Mouse (Mus musculus) right cerebral cortex, postnatal 10 days (tissue): ENCODE measurements at regions not wholly inside any gene's neighbourhood (a gene's known extent, or its start where the extent isn't known, plus 50 kb on each side); places are given as distances from the start of the nearest gene placed in this dataset.

ENCODE experiments used
- DNase-seq, 2 experiments: peaks; one replicate each; pipeline ENCODE4 v3.0.0; 2021; ENCODE audit warnings: low spot score in 2 of 2

- DNase-seq = no peak
Observed at GRCm38 (mm10) chr1:81746013-81746412, 486.9 kb upstream of the Gm9747 start.

GRCm38 (mm10) chr1:81747025-81747424 lies 485.9 kb upstream of the Gm9747 start:
- DNase-seq = no peak

GRCm38 (mm10) chr1:81754067-81754466 lies 478.8 kb upstream of the Gm9747 start:
- DNase-seq = no peak

GRCm38 (mm10) chr1:81755281-81755680 lies 477.6 kb upstream of the Gm9747 start:
- DNase-seq = no peak

- DNase-seq = no peak
Observed at GRCm38 (mm10) chr1:81755694-81756093, 477.2 kb upstream of the Gm9747 start.

- no peak for DNase-seq
Observed at GRCm38 (mm10) chr1:81759919-81760318, 473.0 kb upstream of the Gm9747 start.

GRCm38 (mm10) chr1:81771704-81772103 lies 461.2 kb upstream of the Gm9747 start:
- DNase-seq = peak; percentile 41 to 49

- no peak for DNase-seq
Observed at GRCm38 (mm10) chr1:81780583-81780982, 452.3 kb upstream of the Gm9747 start.

GRCm38 (mm10) chr1:81784305-81784704 lies 448.6 kb upstream of the Gm9747 start:
- DNase-seq = no peak

- no peak for DNase-seq
Observed at GRCm38 (mm10) chr1:81794771-81795170, 438.1 kb upstream of the Gm9747 start.

- no peak for DNase-seq
Observed at GRCm38 (mm10) chr1:81795399-81795798, 437.5 kb upstream of the Gm9747 start.

GRCm38 (mm10) chr1:81811591-81811990 lies 421.3 kb upstream of the Gm9747 start:
- no peak for DNase-seq

- no peak for DNase-seq
Observed at GRCm38 (mm10) chr1:81818884-81819283, 414.0 kb upstream of the Gm9747 start.

GRCm38 (mm10) chr1:81841966-81842365 lies 390.9 kb upstream of the Gm9747 start:
- DNase-seq = no peak

GRCm38 (mm10) chr1:81850462-81851144 lies 382.3 kb upstream of the Gm9747 start:
- DNase-seq = no peak

GRCm38 (mm10) chr1:81859464-81859863 lies 373.4 kb upstream of the Gm9747 start:
- DNase-seq = peak in 1 of 2 experiments; percentile 21

GRCm38 (mm10) chr1:81864571-81864970 lies 368.3 kb upstream of the Gm9747 start:
- DNase-seq = peak in 1 of 2 experiments; percentile 30

GRCm38 (mm10) chr1:81886940-81887531 lies 345.9 kb upstream of the Gm9747 start:
- no peak for DNase-seq

GRCm38 (mm10) chr1:81897241-81897640 lies 335.7 kb upstream of the Gm9747 start:
- DNase-seq = no peak

- DNase-seq = no peak
Observed at GRCm38 (mm10) chr1:81900843-81901242, 332.1 kb upstream of the Gm9747 start.

GRCm38 (mm10) chr1:81904056-81904455 lies 328.9 kb upstream of the Gm9747 start:
- no peak for DNase-seq

GRCm38 (mm10) chr1:81912607-81913006 lies 320.3 kb upstream of the Gm9747 start:
- DNase-seq = no peak

- DNase-seq = no peak
Observed at GRCm38 (mm10) chr1:81913561-81913964, 319.3 kb upstream of the Gm9747 start.

GRCm38 (mm10) chr1:81916840-81917239 lies 316.1 kb upstream of the Gm9747 start:
- no peak for DNase-seq
